Mouse (Mus musculus) gastrocnemius, postnatal 36 days (tissue): ENCODE measurements around the gene Capn8. TPM values are rescaled to one million over a fixed set of nuclear protein-coding genes. Genes with fewer than 3 reads are reported as not detected.
"Not testable (repeated sequence)": the region's sequence is repeated elsewhere in the genome, so short reads cannot be mapped to it uniquely, and the experiment has no call there.

Source experiments
- DNase-seq, 2 experiments: peaks; one replicate each; pipeline ENCODE4 v3.0.0; 2022
- intact Hi-C: fragments of 180-260 bp; cut with DNase I; formaldehyde crosslinking; loops from one replicate; pipeline ENCODE4 v1.15.1; 2025
- total RNA-seq, 2 experiments: library from RNA; stranded (reverse); gene quantifications; 2 replicates each; pipeline ENCODE4 v1.2.3; 2021

Capn8 gene
- total RNA-seq, 2 experiments from 2014 or later = not detected

DNA sequence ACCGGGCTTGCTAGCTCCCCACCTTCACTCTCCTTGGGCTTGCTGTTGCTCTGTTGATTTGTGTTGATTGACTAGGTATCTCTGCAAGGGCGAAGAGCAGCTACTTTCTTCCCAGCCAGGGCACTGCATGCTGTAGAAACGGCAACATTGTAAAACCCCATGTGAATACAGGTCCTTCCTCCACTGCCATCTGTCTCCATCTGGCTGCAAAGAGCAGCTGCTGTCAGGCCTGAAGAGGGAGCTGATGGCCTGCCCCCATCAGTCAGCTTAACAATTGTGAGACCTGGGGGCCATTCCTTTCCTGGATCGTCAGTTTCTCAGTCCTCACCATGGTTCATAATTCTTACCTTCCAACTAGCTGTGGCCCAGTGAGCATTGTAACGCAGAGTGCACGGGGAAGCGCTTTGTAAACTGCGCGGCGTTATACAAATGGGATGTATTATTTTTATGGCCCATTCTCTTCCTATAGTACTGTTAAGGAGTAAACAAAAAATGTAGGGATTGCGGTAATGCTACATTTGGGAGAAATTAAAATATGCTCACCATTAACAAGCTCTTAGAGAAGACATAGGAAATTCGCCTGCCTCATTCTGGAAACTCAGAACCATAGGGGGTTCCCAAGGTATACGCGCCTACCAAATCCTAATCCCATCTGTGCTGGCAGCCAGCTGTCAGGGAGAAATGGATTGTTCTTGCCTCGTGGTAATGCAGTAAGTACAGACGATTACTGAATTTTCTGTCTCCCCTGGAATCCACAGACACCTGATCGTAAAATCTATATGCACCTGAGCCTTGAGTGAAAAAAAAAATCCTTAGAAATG lies 40.7 kb downstream of the Capn8 start:
- DNase-seq = no peak

DNA sequence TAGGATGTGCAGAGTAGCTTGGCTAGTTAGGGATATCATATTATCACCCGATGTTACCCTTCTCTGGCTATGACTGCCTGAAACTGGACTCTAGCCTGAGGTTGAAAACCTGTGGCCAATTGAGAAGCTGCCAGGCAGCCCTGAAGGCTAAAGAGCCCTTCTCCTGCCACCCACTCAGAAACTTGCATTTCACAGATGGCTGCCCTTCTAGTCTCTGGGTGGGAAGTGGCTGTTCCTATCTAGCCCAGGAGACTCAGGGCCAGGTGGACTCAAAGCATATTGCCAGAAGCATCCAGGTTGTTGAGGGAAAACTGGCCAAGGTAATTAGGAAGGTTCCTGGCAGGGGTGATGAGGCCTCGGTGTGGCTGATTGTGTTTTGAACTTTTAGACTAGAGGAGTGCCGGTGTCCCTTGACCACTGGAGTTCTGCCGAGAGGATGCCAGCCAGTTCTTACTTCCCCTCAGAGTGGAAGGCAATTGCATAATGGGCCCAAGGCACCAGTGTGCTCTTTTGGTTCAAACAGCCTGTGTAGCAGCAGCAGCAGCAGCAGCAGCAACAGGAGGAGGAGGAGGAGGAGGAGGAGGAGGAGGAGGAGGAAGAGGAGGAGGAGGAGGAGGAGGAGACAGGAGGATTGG lies 45.0 kb downstream of the Capn8 start:
- intact Hi-C loops = no loop called here
- DNase-seq = no peak

More for the DNA sequence above, 40.7 kb downstream of the Capn8 start:
- intact Hi-C loops = no loop called here

DNA sequence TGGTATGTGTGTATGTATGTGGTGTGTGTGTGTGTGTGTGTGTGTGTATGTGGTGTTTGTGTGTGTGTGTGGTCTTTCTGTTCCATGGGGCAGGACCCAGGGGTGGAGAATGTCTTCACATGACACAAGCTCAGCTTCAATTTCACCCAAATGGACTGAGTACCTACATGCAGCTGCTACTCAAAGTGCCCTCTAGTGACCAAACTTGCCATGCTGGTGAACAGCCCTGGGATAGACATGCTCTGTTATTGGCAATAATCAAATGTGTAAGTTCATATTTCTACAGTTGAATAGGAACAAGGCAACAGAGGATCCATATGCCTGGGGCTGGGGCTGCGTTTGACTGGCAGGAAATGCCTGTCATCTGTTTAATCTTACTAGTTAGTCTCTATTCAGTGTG lies 50.7 kb downstream of the Capn8 start:
- intact Hi-C loops = no loop called here
- DNase-seq = no peak

DNA sequence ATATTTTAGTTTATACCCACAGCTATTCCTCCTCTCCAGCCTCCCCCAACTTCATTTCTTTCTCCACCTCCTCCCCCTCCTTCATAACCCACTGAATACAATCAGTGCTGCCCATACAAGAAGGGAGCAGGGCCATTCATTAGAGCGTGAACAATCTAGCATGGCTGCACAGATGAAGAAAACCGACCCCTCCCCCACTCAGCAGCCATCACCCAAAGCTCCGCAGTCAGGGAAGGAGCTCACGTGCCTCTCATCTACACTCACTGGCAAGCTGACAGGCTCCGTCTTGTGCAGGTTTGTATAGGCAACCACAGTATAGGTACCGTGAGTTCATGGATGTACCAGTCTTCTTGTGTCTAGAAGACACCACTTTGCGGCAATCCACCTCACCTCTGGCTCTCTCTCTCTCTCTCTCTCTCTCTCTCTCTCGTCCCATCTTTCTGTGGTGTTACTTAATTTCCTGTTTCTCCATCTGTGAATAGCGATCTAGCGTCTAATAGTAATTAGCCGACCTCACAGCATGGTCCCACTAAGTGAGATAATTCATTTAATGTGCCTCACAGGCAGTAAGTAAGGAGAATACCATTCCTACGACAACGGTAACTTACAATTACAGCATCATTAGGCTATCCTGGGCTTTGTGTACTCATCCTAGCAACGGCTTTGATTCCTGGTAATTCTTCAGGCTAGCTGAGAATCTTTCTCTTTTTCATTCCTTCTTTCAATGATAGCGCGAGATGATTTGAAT lies 53.6 kb downstream of the Capn8 start:
- DNase-seq = no peak
- intact Hi-C loops = no loop called here

DNA sequence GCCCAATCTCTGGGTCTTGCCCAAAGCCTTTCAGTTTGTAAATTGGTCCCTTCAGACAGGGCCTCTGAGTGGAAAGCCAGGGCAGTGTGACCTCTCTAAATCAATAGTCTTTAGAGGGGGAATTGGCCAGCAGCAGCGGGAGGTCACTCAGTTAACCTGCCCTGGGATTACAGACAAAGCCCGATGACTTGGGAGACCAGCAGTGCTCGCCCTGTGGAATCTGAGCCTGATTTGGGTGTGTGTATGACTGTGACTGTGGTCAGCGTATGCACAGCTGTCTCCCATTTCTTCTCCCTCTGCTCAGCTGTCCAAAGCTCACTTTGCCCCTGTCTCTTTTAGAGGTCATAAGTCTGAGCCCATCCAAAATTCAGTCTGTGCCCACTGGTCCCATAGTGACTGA lies 55.7 kb downstream of the Capn8 start:
- DNase-seq = no peak
- intact Hi-C loops = no loop called here

DNA sequence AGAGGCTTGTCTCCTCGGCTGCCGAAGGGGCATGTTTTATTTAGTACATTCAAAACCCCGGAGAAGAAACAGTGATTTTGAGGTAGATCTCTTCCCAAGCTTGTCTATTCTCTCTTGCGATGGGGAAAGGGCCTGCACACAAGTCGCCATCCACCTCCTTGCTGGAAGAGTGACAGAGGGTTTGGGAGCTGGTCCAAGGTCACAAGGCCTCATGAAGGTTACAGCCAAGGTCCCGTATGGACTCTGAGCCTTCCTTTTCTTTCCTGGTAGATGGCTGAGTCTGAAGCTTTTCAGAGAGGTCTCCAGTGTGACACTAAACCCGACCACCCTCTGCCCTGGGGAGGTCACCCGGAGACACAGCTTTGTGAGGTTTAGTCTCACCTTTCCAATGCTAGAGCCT lies 56.4 kb downstream of the Capn8 start:
- intact Hi-C loops = no loop called here
- DNase-seq = no peak

DNA sequence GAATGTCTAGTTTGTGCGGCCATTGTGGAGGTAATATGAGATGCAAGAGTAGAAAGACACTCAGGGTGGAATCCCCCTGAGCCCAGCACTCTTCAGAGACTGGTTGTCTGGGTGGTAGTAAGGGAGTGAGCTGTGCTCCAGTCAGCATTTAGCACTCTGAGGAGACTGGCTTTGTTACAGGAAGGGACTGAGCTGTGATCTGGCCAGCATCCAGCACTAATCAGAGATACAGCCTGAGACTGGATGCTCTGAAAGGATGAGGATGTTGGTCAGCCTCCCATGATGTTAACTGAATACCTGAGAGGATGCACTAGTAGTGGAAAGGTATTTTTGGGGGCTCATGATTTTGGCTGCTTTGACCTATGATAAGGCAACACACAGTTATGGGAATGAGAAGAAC lies 61.4 kb downstream of the Capn8 start:
- intact Hi-C loops = no loop called here
- DNase-seq = no peak

DNA sequence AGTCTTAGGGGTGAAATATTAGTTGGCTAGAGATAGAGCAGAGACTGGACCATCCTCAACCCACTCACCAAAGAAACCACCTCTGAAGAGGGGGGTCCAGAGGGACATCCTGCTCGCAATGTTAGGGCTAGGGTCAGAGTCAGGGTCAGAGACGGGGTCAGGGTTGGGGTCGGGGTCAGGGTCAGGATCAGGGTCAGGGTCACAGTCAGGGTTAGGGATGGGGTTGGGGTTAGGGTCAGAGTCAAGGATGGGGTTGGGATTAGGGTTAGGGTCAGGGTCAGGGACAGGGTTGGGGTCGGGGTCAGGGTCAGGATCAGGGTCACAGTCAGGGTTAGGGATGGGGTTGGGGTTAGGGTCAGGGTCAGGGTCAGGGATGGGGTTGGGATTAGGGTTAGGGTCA lies 64.4 kb downstream of the Capn8 start:
- no peak for DNase-seq

DNA sequence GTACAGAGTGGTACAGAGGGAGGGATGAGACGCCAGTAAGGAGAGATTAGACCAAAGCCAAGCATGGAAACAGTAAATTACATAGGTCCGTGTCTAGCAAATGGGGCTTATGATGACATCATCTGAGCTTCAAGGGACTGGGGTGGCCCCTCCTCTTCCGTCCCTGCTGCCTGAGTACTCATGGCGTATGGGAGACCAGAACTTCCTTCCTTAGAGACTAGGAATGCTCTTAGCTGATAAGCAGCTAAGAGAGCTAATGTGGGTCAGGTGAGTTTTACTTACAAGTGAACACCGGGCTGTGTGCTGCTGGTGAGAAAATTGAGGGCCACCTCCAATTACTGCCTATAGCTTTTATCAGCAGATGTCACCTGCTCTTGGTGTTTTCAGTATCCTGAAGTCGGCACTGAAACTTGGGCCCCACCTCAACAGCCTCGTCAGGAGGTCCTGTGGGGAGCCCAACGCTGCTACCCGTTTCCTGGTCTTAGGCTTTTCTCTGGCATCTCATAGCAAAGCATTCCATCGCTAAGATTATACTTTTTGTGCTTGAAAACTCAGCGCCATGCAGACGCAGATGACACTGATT lies 69.0 kb downstream of the Capn8 start:
- no peak for DNase-seq
- intact Hi-C loops = no loop called here

More for the DNA sequence above, 64.4 kb downstream of the Capn8 start:
- intact Hi-C loops = no loop called here

DNA sequence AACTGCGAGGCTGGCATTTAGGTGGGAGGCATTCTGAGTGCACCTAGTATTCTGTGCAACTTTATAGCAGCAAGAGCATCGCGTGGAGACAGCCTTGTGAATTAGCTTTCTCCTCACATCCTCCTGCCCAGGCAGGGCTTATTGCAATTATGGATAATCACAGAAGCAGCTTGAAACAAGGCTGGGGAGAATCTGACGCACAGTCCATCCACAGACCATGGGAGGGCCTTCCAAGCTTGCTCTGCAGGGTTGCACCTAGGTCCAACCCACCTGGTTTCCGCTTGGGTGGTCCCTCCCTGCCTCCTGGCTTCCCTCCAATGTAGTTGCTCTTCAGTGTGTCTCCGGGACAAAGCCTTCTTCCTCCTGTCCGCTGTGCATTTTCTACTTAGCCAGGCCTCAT lies 74.2 kb downstream of the Capn8 start:
- intact Hi-C loops = no loop called here
- DNase-seq = no peak

DNA sequence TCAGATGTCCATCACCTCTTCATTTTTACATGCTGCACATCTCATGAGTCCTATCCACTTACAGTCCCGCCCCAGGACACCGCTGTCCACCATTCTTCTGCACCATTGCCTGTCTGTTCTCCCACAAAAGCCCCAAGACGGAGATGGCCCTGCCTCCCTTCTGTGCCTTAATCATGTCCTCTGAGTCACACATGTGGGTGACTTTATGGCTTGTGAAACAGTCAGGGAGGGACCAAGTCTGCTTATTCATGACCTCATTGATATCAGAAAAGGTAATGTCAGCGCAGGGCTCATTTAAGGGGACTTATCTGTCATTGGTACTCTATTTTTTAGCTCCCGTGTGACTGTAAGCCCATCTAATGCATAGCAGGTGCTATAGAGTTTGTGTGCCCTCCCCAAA lies 74.6 kb downstream of the Capn8 start:
- DNase-seq = no peak
- intact Hi-C loops = no loop called here

DNA sequence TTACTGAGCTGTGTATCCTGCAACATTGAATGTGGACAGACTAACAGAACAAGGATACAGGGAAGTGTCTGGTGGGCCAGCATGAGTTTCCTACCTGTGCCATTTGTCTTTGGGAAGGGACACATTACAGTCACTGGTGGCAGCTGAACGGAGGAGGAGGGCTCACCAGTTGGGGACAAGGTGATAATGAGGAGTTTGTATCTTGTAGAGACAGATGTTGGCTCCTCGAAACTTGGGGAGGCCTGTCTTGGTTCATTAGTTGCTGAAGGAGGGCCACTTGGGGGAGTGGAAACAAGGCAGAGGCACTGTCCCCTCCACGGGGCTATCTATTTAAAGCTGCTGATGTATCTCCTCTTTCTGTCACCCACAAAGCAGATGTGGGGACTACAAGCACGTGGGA lies 75.3 kb downstream of the Capn8 start:
- no peak for DNase-seq
- intact Hi-C loops = no loop called here

DNA sequence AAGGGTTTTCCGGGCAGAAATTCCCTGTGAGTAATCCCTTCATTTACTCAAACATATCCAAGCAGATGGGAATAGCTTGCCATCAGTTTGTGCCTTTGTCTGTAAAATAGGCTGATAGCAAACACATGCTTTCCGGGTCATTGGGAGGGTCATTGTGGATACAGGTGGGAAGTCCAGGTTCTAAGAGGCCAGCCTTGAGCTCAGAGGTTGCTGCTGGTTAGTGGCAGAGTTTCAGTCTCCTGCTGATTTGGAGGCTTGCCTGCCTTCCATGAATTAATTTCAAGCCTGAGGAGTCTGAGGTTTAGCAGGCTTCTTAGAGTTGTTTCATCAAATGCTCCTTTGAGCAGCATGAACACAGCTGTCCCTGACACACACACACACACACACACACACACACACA lies 78.0 kb downstream of the Capn8 start:
- no peak for DNase-seq
- intact Hi-C loops = no loop called here

DNA sequence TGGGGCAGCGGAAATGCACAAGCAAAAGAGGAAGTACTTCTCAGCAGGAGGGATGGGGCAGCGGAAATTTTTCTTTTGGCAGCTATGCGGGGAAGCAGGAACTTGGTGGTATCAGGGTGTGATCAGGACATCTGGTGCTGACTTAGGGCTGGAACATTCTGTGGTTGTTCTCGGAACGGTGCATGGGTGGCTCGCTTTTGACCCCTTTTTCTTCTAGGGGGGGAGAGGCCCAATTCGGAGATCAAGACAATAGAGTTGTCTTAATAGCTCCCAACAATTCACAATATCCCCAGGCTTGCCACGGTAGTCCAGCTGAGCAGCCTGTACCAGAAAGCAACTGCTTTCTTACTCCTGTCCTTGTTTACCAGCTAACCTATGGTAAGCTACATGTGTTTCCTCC lies 79.6 kb downstream of the Capn8 start:
- DNase-seq, intact Hi-C loops: not testable (repeated sequence)

DNA sequence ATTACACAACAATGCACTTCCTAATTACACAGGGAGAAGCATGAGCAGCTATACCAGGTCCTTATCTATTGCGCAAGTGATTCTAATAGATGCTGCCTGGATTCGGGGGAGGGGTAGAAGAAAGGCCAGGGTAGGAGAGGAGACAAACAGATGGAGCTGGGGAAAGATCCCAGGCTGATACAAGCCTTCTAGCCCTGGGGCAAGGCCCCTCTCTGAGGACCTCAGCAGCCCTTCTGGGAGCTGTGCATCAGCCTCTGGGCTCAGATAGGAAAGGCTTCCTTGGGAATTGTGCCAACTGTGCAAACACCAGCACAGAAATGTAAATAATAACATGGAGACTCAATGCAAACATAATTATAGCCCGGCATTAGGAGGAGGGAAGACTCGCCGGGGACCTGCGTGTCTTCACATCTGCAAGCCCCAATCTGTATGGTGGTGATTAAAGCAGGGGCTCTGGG lies 80.4 kb downstream of the Capn8 start:
- DNase-seq = no peak
- intact Hi-C loops = no loop called here

DNA sequence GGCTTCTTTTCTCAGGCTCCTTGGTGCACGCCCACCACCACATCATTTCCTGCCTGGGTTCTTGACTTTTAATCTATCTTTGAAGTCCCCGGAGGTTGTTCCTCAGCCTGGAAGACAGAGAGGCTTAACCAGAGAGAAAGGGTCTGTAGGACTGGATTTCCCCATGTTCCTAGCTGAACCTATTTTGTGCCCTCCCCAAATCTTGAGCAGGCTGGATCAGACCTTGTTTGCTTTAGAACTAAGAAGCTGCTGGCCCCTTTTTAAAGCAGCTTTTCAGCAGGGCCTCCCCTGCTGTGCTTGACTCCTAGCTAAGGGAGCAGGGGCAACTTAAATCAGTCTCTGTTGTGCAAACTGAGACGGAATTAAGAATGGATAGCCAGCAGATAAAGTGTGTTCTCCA lies 82.0 kb downstream of the Capn8 start:
- intact Hi-C loops = no loop called here
- DNase-seq = no peak

DNA sequence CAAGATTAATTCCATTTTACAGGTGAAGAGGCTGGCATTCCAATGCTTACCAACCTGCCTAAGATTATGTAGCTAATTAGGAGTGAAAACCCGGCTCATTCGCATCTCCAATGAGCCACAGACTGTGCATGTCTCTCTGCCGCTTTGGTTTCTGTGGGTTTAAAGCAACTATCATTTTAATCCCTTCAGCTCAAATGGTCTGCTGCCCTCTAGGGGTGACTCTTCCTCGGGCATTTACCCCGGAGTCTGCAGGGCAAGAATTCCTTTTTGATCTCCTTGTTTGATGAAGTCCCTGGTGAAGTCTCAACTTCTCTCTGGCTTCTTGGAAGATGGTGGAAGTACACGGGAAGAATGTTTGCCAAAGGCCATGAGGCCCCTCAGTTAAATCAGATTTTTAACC lies 93.0 kb downstream of the Capn8 start:
- intact Hi-C loops = loop anchor here (5.0 kb wide), 1 partner anchor 95 kb away; no protein-coding TSS in a partner anchor
- DNase-seq = peak; percentile 23 to 32

DNA sequence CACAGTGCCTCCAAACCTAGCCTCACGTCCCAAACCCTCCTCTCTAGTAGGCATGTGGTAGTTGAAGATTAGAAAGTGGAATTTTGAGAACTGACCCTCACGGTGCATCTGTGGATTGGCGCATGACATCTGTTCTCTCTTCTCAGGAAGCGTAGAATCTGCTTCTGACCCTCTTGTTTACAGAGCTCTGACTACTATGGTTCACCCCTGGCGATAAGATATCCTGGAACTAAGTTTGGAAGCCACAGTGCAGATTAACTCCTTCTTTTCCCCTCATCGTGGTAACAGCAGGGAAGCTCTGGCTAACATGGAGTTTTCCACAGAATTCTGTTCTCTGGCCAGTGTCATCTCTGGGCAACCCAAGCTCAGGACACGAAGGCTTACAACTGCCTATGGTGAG lies 95.6 kb downstream of the Capn8 start:
- intact Hi-C loops = loop anchor here (10.0 kb wide), 1 partner anchor 176 kb away; no protein-coding TSS in a partner anchor
- DNase-seq = no peak

DNA sequence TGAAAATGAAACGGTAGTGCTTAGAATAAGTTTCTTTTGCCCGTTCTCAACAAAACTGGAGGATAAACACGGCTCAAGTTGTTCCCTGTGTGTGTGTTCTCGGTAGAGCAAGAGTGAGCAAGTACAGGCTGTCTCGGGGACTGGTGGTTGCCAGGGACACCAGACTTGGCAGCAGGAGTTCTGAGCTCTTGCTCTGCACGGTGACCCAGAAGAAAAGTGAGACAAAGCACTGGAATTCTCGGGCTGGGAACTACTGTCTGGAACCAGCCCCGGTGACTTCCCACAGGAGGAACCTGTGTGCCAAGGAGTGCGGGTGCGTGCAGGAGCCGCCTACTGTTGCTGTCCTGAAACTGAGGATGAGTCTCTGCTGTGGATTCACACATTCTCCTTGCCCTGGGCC lies 98.9 kb downstream of the Capn8 start:
- DNase-seq = peak in 1 of 2 experiments; percentile 18
- intact Hi-C loops = loop anchor here (10.0 kb wide), 1 partner anchor 179 kb away; no protein-coding TSS in a partner anchor

DNA sequence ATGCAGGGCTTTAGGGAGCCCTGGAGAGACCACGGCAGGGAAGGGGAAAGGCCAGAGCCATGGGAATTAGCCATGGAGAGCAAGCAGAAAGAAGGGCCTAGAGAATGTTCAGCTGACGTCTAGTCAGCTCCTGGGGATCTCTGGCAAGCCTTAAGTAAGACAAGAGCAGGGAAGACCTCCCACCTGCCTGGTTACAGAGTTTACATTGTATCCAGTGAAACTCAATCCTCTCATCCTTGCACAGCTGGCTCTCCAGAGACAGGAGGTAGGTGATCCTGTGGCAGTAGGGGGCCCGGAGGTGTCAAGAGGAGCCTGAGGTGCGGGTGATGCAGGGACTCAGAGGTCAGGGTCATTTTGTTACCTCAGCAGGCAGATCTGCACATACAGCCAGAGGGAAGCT lies 100.0 kb downstream of the Capn8 start:
- no peak for DNase-seq
- intact Hi-C loops = loop anchor here (10.0 kb wide), 1 partner anchor 180 kb away; no protein-coding TSS in a partner anchor

DNA sequence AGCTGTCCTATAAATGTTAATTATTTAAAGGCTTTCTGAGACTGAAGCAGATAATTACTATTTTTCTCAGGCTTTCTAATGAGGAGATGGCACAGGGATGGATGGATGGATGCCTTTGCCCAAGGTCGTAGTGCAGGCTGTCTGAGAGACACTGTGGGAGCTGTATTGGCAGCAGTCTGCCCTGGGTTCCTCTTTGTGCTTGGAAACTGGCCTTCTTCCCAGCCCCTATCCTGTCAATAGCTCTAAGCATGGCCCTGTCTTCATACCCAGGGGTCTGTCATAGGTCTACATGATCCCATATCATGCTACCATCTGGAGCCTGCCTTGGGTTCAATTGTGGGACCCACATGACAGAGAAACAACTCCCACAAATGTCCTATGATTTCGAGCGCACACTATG lies 102.5 kb downstream of the Capn8 start:
- intact Hi-C loops = loop anchor here (10.0 kb wide), 1 partner anchor 182 kb away; no protein-coding TSS in a partner anchor
- DNase-seq = no peak
